Mouse (Mus musculus) embryonic facial prominence, embryonic 14.5 days (tissue): ENCODE measurements at regions not wholly inside any gene's neighbourhood (a gene's known extent, or its start where the extent isn't known, plus 50 kb on each side); places are given as distances from the start of the nearest gene placed in this dataset.
A peak's percentile ranks its signal among the peaks of the same experiment; 100 is the strongest.

Source experiments
- ATAC-seq: fragments of 200-750 bp; cut with Nextera tagmentation; 2 replicates; pipeline ENCODE4 v1.8.0; 2017; ENCODE audit warnings: low read depth, moderate number of reproducible peaks, moderate TSS enrichment
- DNase-seq: peaks from one replicate; pipeline ENCODE4 v3.0.0-alpha.2; 2015; ENCODE audit warnings: low spot score
- H3K27ac ChIP-seq: fragments of 300-500 bp; sonication (generic); replicated peaks from 2 replicates; pipeline ENCODE4 v1.5.1; 2014; ENCODE audit warnings: low read depth, mild to moderate bottlenecking, low read length, moderate library complexity
- H3K27me3 ChIP-seq: fragments of 300-500 bp; sonication (generic); replicated peaks from 2 replicates; pipeline ENCODE4 v1.6.1; 2014; ENCODE audit warnings: low read length; ENCODE audit not compliant: control insufficient read depth, insufficient read depth
- H3K36me3 ChIP-seq: fragments of 300-500 bp; sonication (generic); 2 replicates; pipeline ENCODE4 v1.6.1; 2014; ENCODE audit warnings: low read length, mixed read lengths; ENCODE audit not compliant: control insufficient read depth, insufficient read depth
- H3K4me1 ChIP-seq: fragments of 300-500 bp; sonication (generic); 2 replicates; pipeline ENCODE4 v1.6.1; 2014; ENCODE audit warnings: antibody characterized with exemption, low read length; ENCODE audit not compliant: control insufficient read depth, insufficient read depth
- H3K4me2 ChIP-seq: fragments of 300-500 bp; sonication (generic); 2 replicates; pipeline ENCODE4 v1.6.1; 2014; ENCODE audit warnings: low read depth, mild to moderate bottlenecking, low read length, moderate library complexity, mixed read lengths
- H3K4me3 ChIP-seq: fragments of 300-500 bp; sonication (generic); 2 replicates; pipeline ENCODE4 v1.5.1; 2014; ENCODE audit warnings: low read depth, mild to moderate bottlenecking, low read length
- H3K9ac ChIP-seq: fragments of 300-500 bp; sonication (generic); 2 replicates; pipeline ENCODE4 v1.6.1; 2014; ENCODE audit warnings: low read depth, mild to moderate bottlenecking, low read length, moderate library complexity, mixed read lengths
- H3K9me3 ChIP-seq: fragments of 300-500 bp; sonication (generic); 2 replicates; pipeline ENCODE4 v1.6.1; 2016; ENCODE audit warnings: low read length; ENCODE audit not compliant: control insufficient read depth
- WGBS: fragments of 180-500 bp; shearing (Covaris S2); extraction: QIAGEN DNeasy Blood & Tissue Kit; methylation state at CpG from one replicate; pipeline ENCODE4 v1.1.7; 2014; 5-methylcytosine and 5-hydroxymethylcytosine counted together

- Histone ChIP-seq H3K4me3 (no peak overlapping the region), H3K27ac (no peak overlapping the region), H3K9ac (no peak overlapping the region), H3K27me3 (no peaks in the 10 kb centered on the region), H3K9me3 (no peaks in the 10 kb centered on the region), H3K4me1 (no peaks in the 10 kb centered on the region), H3K4me2 (no peak overlapping the region), H3K36me3 (no peaks in the 10 kb centered on the region)
- DNase-seq (no peak), ATAC-seq (no peak)
- 80% methylated on average over 4 of the region's 4 CpGs for WGBS
These were observed 216.3 kb downstream of the Ikzf2 start for GRCm38 (mm10) chr1:69470614-69471250.

GRCm38 (mm10) chr1:69469158-69469901 is 217.7 kb downstream of the Ikzf2 start:
- no peak for DNase-seq
- Histone ChIP-seq H3K36me3 (no peaks in the 10 kb centered on the region), H3K27me3 (no peaks in the 10 kb centered on the region), H3K9me3 (no peaks in the 10 kb centered on the region), H3K9ac (no peak overlapping the region), H3K27ac (no peak overlapping the region), H3K4me3 (no peak overlapping the region), H3K4me1 (no peaks in the 10 kb centered on the region), H3K4me2 (no peak overlapping the region)
- no peak for ATAC-seq
- WGBS = 80% methylated on average over 8 of the region's 8 CpGs

- Histone ChIP-seq H3K4me1 (no peaks in the 10 kb centered on the region), H3K27ac (no peak overlapping the region), H3K27me3 (no peaks in the 10 kb centered on the region), H3K9me3 (no peaks in the 10 kb centered on the region), H3K4me2 (no peak overlapping the region), H3K9ac (no peak overlapping the region), H3K4me3 (no peak overlapping the region), H3K36me3 (no peaks in the 10 kb centered on the region)
- ATAC-seq = peak; percentile 84; the same call in 1 of the 2 replicates
- DNase-seq = peak; percentile 72
- WGBS = 18% methylated on average over 5 of the region's 5 CpGs
These were observed 220.3 kb downstream of the Ikzf2 start for GRCm38 (mm10) chr1:69466534-69467275.

GRCm38 (mm10) chr1:69461191-69461590 is 225.9 kb downstream of the Ikzf2 start:
- H3K4me2 ChIP-seq = no peak overlapping the region
- no peak overlapping the region for H3K9ac ChIP-seq
- no peak overlapping the region for H3K27ac ChIP-seq
- WGBS = 74% methylated on average over 3 of the region's 3 CpGs
- H3K4me3 ChIP-seq = no peak overlapping the region
- H3K4me1 ChIP-seq = no peaks in the 10 kb centered on the region
- no peaks in the 10 kb centered on the region for H3K36me3 ChIP-seq
- ATAC-seq = no peak
- no peak for DNase-seq
- no peaks in the 10 kb centered on the region for H3K9me3 ChIP-seq
- no peaks in the 10 kb centered on the region for H3K27me3 ChIP-seq

GRCm38 (mm10) chr1:69459899-69460298 is 227.1 kb downstream of the Ikzf2 start:
- H3K4me3 ChIP-seq = no peak overlapping the region
- ATAC-seq = no peak

GRCm38 (mm10) chr1:69457471-69457870 is 229.6 kb downstream of the Ikzf2 start:
- no peaks in the 10 kb centered on the region for H3K27me3 ChIP-seq
- H3K9ac ChIP-seq = no peak overlapping the region
- no peaks in the 10 kb centered on the region for H3K4me1 ChIP-seq
- H3K4me2 ChIP-seq = no peak overlapping the region
- no peak overlapping the region for H3K4me3 ChIP-seq
- no peak overlapping the region for H3K27ac ChIP-seq
- ATAC-seq (no peak), DNase-seq (no peak)
- H3K36me3 ChIP-seq = no peaks in the 10 kb centered on the region
- no peaks in the 10 kb centered on the region for H3K9me3 ChIP-seq

More at GRCm38 (mm10) chr1:69459899-69460298, 227.1 kb downstream of the Ikzf2 start:
- no peak for DNase-seq
- Histone ChIP-seq H3K4me2 (no peak overlapping the region), H3K9me3 (no peaks in the 10 kb centered on the region), H3K36me3 (no peaks in the 10 kb centered on the region), H3K9ac (no peak overlapping the region), H3K27ac (no peak overlapping the region), H3K4me1 (no peaks in the 10 kb centered on the region), H3K27me3 (no peaks in the 10 kb centered on the region)

- WGBS = 74% methylated on average over 3 of the region's 3 CpGs
- H3K27me3 ChIP-seq = no peaks in the 10 kb centered on the region
- no peak overlapping the region for H3K4me2 ChIP-seq
- no peak overlapping the region for H3K4me3 ChIP-seq
- no peak overlapping the region for H3K9ac ChIP-seq
- H3K27ac ChIP-seq = no peak overlapping the region
- DNase-seq (no peak), ATAC-seq (no peak)
- no peaks in the 10 kb centered on the region for H3K4me1 ChIP-seq
- H3K36me3 ChIP-seq = no peaks in the 10 kb centered on the region
- no peaks in the 10 kb centered on the region for H3K9me3 ChIP-seq
These were observed 233.1 kb downstream of the Ikzf2 start for GRCm38 (mm10) chr1:69453991-69454390.

GRCm38 (mm10) chr1:69452910-69453309 is 234.1 kb downstream of the Ikzf2 start:
- H3K36me3 ChIP-seq = no peaks in the 10 kb centered on the region
- H3K9ac ChIP-seq = no peak overlapping the region
- DNase-seq (no peak), ATAC-seq (no peak)
- H3K9me3 ChIP-seq = no peaks in the 10 kb centered on the region
- H3K27ac ChIP-seq = no peak overlapping the region
- H3K4me1 ChIP-seq = no peaks in the 10 kb centered on the region
- H3K4me2 ChIP-seq = no peak overlapping the region
- no peak overlapping the region for H3K4me3 ChIP-seq
- H3K27me3 ChIP-seq = no peaks in the 10 kb centered on the region
